Mouse (Mus musculus) limb, embryonic 10.5 days (tissue): ENCODE measurements around the gene G6pc. TPM values are rescaled to one million over a fixed set of nuclear protein-coding genes. Genes with fewer than 3 reads are reported as not detected.
A peak's percentile ranks its signal among the peaks of the same experiment; 100 is the strongest.

ENCODE experiments used
- DNase-seq: peaks from one replicate; pipeline ENCODE4 v3.0.0-alpha.2; 2017; ENCODE audit warnings: low spot score
- H3K27ac ChIP-seq: fragments of 300-500 bp; sonication (generic); 2 replicates; pipeline ENCODE4 v1.5.1; 2016; ENCODE audit warnings: mild to moderate bottlenecking
- H3K27me3 ChIP-seq: fragments of 300-500 bp; sonication (generic); 2 replicates; pipeline ENCODE4 v1.6.1; 2016; ENCODE audit warnings: low read depth, mild to moderate bottlenecking; ENCODE audit not compliant: poor library complexity, severe bottlenecking
- H3K36me3 ChIP-seq: fragments of 300-500 bp; sonication (generic); 2 replicates; pipeline ENCODE4 v1.6.1; 2016; ENCODE audit warnings: mild to moderate bottlenecking, moderate library complexity
- H3K4me1 ChIP-seq: fragments of 300-500 bp; sonication (generic); 2 replicates; pipeline ENCODE4 v1.6.1; 2016
- H3K4me3 ChIP-seq: fragments of 300-500 bp; sonication (generic); 2 replicates; pipeline ENCODE4 v1.5.1; 2016; ENCODE audit warnings: mild to moderate bottlenecking, moderate library complexity
- H3K9me3 ChIP-seq: fragments of 300-500 bp; sonication (generic); replicated peaks from 2 replicates; pipeline ENCODE4 v1.6.1; 2016; ENCODE audit warnings: mild to moderate bottlenecking
- WGBS: fragments of 180-500 bp; shearing (Covaris S2); methylation state at CpG from one replicate; pipeline ENCODE4 v1.1.7; 2016; 5-methylcytosine and 5-hydroxymethylcytosine counted together
- microRNA-seq: library from miRNA; unstranded; fragments of <30 nt; microRNA quantifications from one replicate; pipeline ENCODE4, GENCODE M21; 2017
- polyA plus RNA-seq: library from polyadenylated mRNA; unstranded; fragments of >200 nt; fragmentation: Nextera tagmentation; extraction: Ambion mirVana; gene quantifications from 2 replicates; pipeline ENCODE4 v1.2.1, GENCODE M21; 2016

G6pc gene
- polyA plus RNA-seq, 1 experiment from 2014 or later: not detected

DNA sequence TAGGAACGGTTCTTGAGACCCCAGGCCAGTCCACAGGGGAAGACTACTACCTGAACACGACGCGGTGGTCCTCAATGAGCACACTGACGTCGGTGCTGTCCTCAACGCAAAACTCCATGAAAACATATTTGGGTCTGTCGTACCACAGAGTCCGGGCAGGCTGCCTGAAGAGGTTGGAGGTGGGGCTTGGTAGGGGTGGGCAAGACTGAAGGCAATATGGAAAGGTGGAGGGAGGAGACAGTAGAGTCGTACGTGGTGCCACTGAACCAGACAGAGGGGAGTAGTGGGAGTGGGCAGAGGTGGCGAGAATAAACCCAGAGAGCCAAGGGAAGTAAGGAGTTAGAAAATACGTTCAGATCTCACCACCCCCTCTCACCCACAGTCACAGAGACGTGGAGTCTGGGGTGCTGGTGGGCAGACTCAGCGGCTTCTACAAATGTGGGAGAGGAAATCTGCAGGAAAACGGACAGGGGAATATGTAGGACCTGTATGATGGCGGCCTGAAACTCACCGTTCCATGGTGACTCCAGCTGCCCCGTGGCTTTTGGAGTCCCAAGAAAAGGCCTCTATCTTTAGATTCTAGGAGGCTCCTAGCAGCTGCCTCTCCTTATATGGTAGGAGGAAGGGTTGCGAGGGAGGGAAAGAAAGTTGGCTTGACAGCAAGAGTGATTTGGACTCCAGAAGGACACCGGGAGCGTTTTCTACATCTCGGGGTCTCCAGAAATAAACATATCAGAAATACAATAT, 56.9 kb downstream of the G6pc start, which contains the start of gene Gm27029:
Gene Gm27029, minus strand, starts transcription at position 692 of the 747 bp plus-strand sequence.
- Histone ChIP-seq H3K9me3 (no peaks in the 10 kb centered on the region), H3K36me3 (peaks cover 4% of the 10 kb centered on the region), H3K4me1 (peaks cover 28% of the 10 kb centered on the region), H3K4me3 (peak within 1 kb of the TSS; percentile 89), H3K27ac (peak within 1 kb of the TSS; percentile 82), H3K27me3 (no peaks in the 10 kb centered on the region)
- peak; percentile 39 for DNase-seq
- WGBS: 6% methylated on average over 23 of the region's 23 CpGs

DNA sequence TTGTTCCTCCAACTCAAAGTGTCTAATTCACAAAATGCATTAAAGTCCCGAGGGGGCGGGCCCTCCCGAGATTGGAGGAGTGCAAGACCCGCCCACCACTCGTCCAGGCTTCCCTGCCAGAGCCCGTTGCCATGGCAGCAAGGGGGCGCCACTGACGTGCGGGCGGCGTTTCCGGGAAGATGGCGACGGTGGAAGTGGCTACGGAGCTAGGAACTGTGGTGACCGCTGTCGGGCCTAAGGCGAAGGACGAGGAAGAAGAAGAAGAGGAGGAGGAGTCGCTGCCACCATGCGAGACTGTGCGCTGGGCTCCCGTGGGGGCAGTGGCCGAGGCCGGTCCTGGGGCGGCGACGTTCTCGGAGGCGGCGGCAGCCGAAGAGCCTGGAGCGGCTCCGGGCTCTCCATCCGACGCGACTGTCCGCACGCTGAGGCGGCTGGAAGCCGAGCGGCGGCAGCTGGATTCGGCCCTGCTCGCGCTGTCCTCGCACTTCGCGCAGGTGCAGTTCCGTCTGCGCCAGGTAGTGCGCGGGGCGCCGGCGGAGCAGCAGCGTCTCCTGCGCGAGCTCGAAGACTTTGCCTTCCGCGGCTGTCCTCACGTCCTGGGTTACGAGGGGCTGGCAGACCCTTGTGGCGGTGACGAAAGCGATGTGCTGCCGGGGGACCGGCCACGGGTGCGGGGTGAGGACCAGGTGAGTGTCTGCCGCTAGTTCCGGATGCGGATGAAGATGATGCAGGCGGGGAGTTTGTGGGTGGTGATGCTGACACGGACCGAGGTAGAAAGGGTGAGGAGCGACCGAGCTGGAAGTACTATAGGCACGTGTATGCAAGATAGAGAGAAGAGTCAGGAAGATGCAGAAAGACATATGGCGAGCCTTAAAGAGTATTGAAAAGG, 57.8 kb downstream of the G6pc start, which contains the start of the genes Rundc1 and Ptges3l:
Gene Rundc1, plus strand, starts transcription at position 161 of the 889 bp plus-strand sequence.
Gene Ptges3l, minus strand, starts transcription at position 409 of the 889 bp plus-strand sequence.
- H3K27me3 ChIP-seq: no peaks in the 10 kb centered on the region

DNA sequence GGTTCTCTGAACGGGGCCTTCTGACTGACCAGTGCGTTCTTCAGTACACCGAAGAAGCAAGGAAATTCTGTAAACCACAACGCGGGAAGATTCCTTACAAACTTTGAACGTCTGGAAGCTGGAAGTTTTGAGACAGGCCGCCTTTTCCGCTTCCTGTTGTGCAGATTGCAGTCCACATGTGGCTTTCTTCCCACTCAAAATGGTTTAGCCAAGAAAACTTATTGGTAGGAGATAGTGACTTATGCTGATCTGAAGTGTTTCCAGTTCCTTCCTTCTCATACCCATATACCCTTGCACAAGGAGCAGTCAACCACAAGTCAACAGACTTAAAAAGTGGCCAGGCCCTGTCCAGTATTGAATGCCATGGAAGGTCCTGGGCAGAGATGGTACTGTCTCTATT, 58.8 kb downstream of the G6pc start:
- Histone ChIP-seq H3K9me3 (no peaks in the 10 kb centered on the region), H3K27me3 (no peaks in the 10 kb centered on the region), H3K27ac (no peak overlapping the region), H3K4me3 (peak overlapping the region; percentile 89), H3K4me1 (peaks cover 28% of the 10 kb centered on the region), H3K36me3 (peaks cover 23% of the 10 kb centered on the region)
- DNase-seq: no peak
- WGBS: 70% methylated on average over 8 of the region's 8 CpGs

More for the DNA sequence above, 57.8 kb downstream of the G6pc start, which contains the start of the genes Rundc1 and Ptges3l:
- H3K4me1 ChIP-seq: peaks cover 28% of the 10 kb centered on the region
- under 1% methylated on average over 81 of the region's 81 CpGs for WGBS
- H3K27ac ChIP-seq: peak within 1 kb of the TSS; percentile 82
- H3K36me3 ChIP-seq: peaks cover 13% of the 10 kb centered on the region
- peak within 1 kb of the TSS; percentile 89 for H3K4me3 ChIP-seq
- no peaks in the 10 kb centered on the region for H3K9me3 ChIP-seq
- DNase-seq: peak; percentile 100

Small RNA genes within 50 kb of the gene (microRNA-seq; reads per million reads assigned to microRNA genes)
- gene Gm25593 (not detected), gene Mir6929 (not detected)

Other genes starting within 250 kb of the G6pc start
- 17.8 and 17.9 TPM in 2 replicates for gene Retreg3, start 247.7 kb upstream of the G6pc start, polyA plus RNA-seq
- gene Tubg1, start 247.6 kb upstream of the G6pc start, polyA plus RNA-seq: 145 and 158 TPM in 2 replicates
- 2.5 and 3.0 TPM in 2 replicates for gene Tubg2, start 211.7 kb upstream of the G6pc start, polyA plus RNA-seq
- gene Cntnap1, start 197.0 kb upstream of the G6pc start, polyA plus RNA-seq: 0.04 and 0.09 TPM in 2 replicates
- gene Plekhh3, start 196.2 kb upstream of the G6pc start, polyA plus RNA-seq: 1.9 and 3.0 TPM in 2 replicates
- gene Ccr10, start 192.1 kb upstream of the G6pc start, polyA plus RNA-seq: not detected in 2 replicates
- 10.1 and 13.6 TPM in 2 replicates for gene Ezh1, start 141.1 kb upstream of the G6pc start, polyA plus RNA-seq
- 54.2 and 61.5 TPM in 2 replicates for gene Ramp2, start 121.5 kb upstream of the G6pc start, polyA plus RNA-seq
- 118 and 127 TPM in 2 replicates for gene Vps25, start 113.9 kb upstream of the G6pc start, polyA plus RNA-seq
- 4.7 and 6.2 TPM in 2 replicates for gene Wnk4, start 107.0 kb upstream of the G6pc start, polyA plus RNA-seq
- 1.1 TPM in 2 replicates for gene Cntd1, start 88.5 kb upstream of the G6pc start, polyA plus RNA-seq
- 187 and 192 TPM in 2 replicates for gene Coa3, start 88.4 kb upstream of the G6pc start, polyA plus RNA-seq
- 148 TPM in 2 replicates for gene Becn1, start 65.3 kb upstream of the G6pc start, polyA plus RNA-seq
- 210 and 214 TPM in 2 replicates for gene Psme3, start 51.3 kb upstream of the G6pc start, polyA plus RNA-seq
- 2.7 and 2.8 TPM in 2 replicates for gene Aoc2, start 42.5 kb upstream of the G6pc start, polyA plus RNA-seq
- 0.03 TPM in 1 of 2 replicates, not detected in the other for gene Aoc3, start 37.0 kb upstream of the G6pc start, polyA plus RNA-seq
- 106 and 111 TPM in 2 replicates for gene Aarsd1, start 50.1 kb downstream of the G6pc start, polyA plus RNA-seq
- 9.9 and 15.0 TPM in 2 replicates for gene Gm27029, start 57.2 kb downstream of the G6pc start, polyA plus RNA-seq
- gene Rundc1, start 57.5 kb downstream of the G6pc start, polyA plus RNA-seq: 16.8 and 19.6 TPM in 2 replicates
- gene Ptges3l, start 57.8 kb downstream of the G6pc start, polyA plus RNA-seq: 4.0 and 4.7 TPM in 2 replicates
- gene Rpl27, start 74.7 kb downstream of the G6pc start, polyA plus RNA-seq: 448 and 536 TPM in 2 replicates
- gene Ifi35, start 80.8 kb downstream of the G6pc start, polyA plus RNA-seq: 2.3 and 3.1 TPM in 2 replicates
- gene Rnd2, start 97.4 kb downstream of the G6pc start, polyA plus RNA-seq: 5.0 and 6.3 TPM in 2 replicates
- 14.6 and 17.2 TPM in 2 replicates for gene Vat1, start 98.7 kb downstream of the G6pc start, polyA plus RNA-seq
- 22.2 and 22.6 TPM in 2 replicates for gene Brca1, start 184.4 kb downstream of the G6pc start, polyA plus RNA-seq
- gene Nbr1, start 184.6 kb downstream of the G6pc start, polyA plus RNA-seq: 51.7 and 73.2 TPM in 2 replicates
- gene Tmem106a, start 214.7 kb downstream of the G6pc start, polyA plus RNA-seq: 1.1 and 1.8 TPM in 2 replicates
- gene Gm11634, start 231.7 kb downstream of the G6pc start, polyA plus RNA-seq: not detected in 2 replicates